Mouse (Mus musculus): ENCODE measurements around the gene Atg4c. TPM values are rescaled to one million over a fixed set of nuclear protein-coding genes. Genes with fewer than 3 reads are reported as not detected.

The Atg4c gene
- 3.8 to 7.3 TPM (median 6.3 TPM) in 4 replicates for total RNA-seq (2023; ENCODE audit: inconsistent age)

GRCm38 (mm10) chr4:99193810-99194582 is at the start of gene Atg4c:
TSS of gene Atg4c (plus strand) at chr4:99193934.

Other genes starting within 250 kb of the Atg4c start
- gene Angptl3, start 163.0 kb upstream of the Atg4c start, total RNA-seq (2023; ENCODE audit: inconsistent age), result not detected in 4 replicates
- 0.66 to 2.0 TPM (median 1.0 TPM) in 4 replicates for gene Dock7, start 73.0 kb upstream of the Atg4c start, total RNA-seq (2023; ENCODE audit: inconsistent age)
- gene Gm12689, start 102.0 kb downstream of the Atg4c start, total RNA-seq (2023; ENCODE audit: inconsistent age), result 0.63 to 0.75 TPM in 2 of 4 replicates, not detected in the others

Measured in B cell, adult (primary cell).